Mouse (Mus musculus): ENCODE results near the gene Slamf9. TPM values are rescaled to one million over a fixed set of nuclear protein-coding genes. Genes with fewer than 3 reads are reported as not detected.

Gene Slamf9
- polyA plus RNA-seq, 1 experiment = 4.5 TPM

GRCm38 (mm10) chr1:172525027-172525764 is 50.0 kb downstream of the Slamf9 start:
- peak overlapping the region; percentile 95 for H3K27ac ChIP-seq (replicated peaks; ENCODE audit: low read depth, low read length)
- peak overlapping the region; percentile 6; the same call in 1 of the 2 replicates for H3K4me3 ChIP-seq (ENCODE audit: insufficient read depth, low read depth, low read length)
- peaks cover 21% of the 10 kb centered on the region for H3K4me1 ChIP-seq (ENCODE audit: control insufficient read depth, insufficient read depth, insufficient read length, low read length)

GRCm38 (mm10) chr1:172525971-172526370 is 50.8 kb downstream of the Slamf9 start:
- Histone ChIP-seq H3K4me3 (ENCODE audit: insufficient read depth, low read depth, low read length) (peak overlapping the region; percentile 59), H3K4me1 (ENCODE audit: control insufficient read depth, insufficient read depth, insufficient read length, low read length) (peaks cover 21% of the 10 kb centered on the region), H3K27ac (replicated peaks; ENCODE audit: low read depth, low read length) (peak overlapping the region; percentile 95)

- Histone ChIP-seq H3K4me3 (ENCODE audit: insufficient read depth, low read depth, low read length) (peak overlapping the region; percentile 59), H3K4me1 (ENCODE audit: control insufficient read depth, insufficient read depth, insufficient read length, low read length) (peaks cover 21% of the 10 kb centered on the region), H3K27ac (replicated peaks; ENCODE audit: low read depth, low read length) (peak overlapping the region; percentile 95)
These were observed 51.4 kb downstream of the Slamf9 start for GRCm38 (mm10) chr1:172526380-172527081.

- peak overlapping the region; percentile 95; the same call in 1 of the 2 replicates for H3K27ac ChIP-seq (replicated peaks; ENCODE audit: low read depth, low read length)
These were observed 52.3 kb downstream of the Slamf9 start for GRCm38 (mm10) chr1:172527431-172527830.

More at GRCm38 (mm10) chr1:172527431-172527830, 52.3 kb downstream of the Slamf9 start:
- Histone ChIP-seq H3K4me1 (ENCODE audit: control insufficient read depth, insufficient read depth, insufficient read length, low read length) (peaks cover 17% of the 10 kb centered on the region), H3K4me3 (ENCODE audit: insufficient read depth, low read depth, low read length) (no peak overlapping the region)

Other genes with a start within 250 kb of the Slamf9 start
- gene Atp1a4, start 216.9 kb upstream of the Slamf9 start, polyA plus RNA-seq (2012; ENCODE audit: insufficient read depth, insufficient read length, missing spikeins) = not detected in 2 replicates
- 4.3 and 10.5 TPM in 2 replicates for gene Igsf8, start 213.7 kb upstream of the Slamf9 start, polyA plus RNA-seq (2012; ENCODE audit: insufficient read depth, insufficient read length, missing spikeins)
- 428 and 499 TPM in 2 replicates for gene Atp1a2, start 177.3 kb upstream of the Slamf9 start, polyA plus RNA-seq (2012; ENCODE audit: insufficient read depth, insufficient read length, missing spikeins)
- gene Kcnj9, start 146.0 kb upstream of the Slamf9 start, polyA plus RNA-seq (2012; ENCODE audit: insufficient read depth, insufficient read length, missing spikeins) = not detected in 2 replicates
- not detected in 2 replicates for gene Kcnj10, start 134.1 kb upstream of the Slamf9 start, polyA plus RNA-seq (2012; ENCODE audit: insufficient read depth, insufficient read length, missing spikeins)
- 3.9 and 5.0 TPM in 2 replicates for gene Pigm, start 98.8 kb upstream of the Slamf9 start, polyA plus RNA-seq (2012; ENCODE audit: insufficient read depth, insufficient read length, missing spikeins)
- 0.96 TPM in 1 of 2 replicates, not detected in the other for gene Igsf9, start 6.4 kb downstream of the Slamf9 start, polyA plus RNA-seq (2012; ENCODE audit: insufficient read depth, insufficient read length, missing spikeins)
- gene Tagln2, start 24.7 kb downstream of the Slamf9 start, polyA plus RNA-seq (2012; ENCODE audit: insufficient read depth, insufficient read length, missing spikeins) = 26.2 and 29.3 TPM in 2 replicates
- not detected in 2 replicates for gene Cfap45, start 45.4 kb downstream of the Slamf9 start, polyA plus RNA-seq (2012; ENCODE audit: insufficient read depth, insufficient read length, missing spikeins)
- gene Vsig8, start 80.6 kb downstream of the Slamf9 start, polyA plus RNA-seq (2012; ENCODE audit: insufficient read depth, insufficient read length, missing spikeins) = not detected in 2 replicates
- 1.4 TPM in 1 of 2 replicates, not detected in the other for gene Slamf8, start 115.2 kb downstream of the Slamf9 start, polyA plus RNA-seq (2012; ENCODE audit: insufficient read depth, insufficient read length, missing spikeins)
- gene Fcrl6, start 127.2 kb downstream of the Slamf9 start, polyA plus RNA-seq (2012; ENCODE audit: insufficient read depth, insufficient read length, missing spikeins) = not detected in 2 replicates
- gene Dusp23, start 157.6 kb downstream of the Slamf9 start, polyA plus RNA-seq (2012; ENCODE audit: insufficient read depth, insufficient read length, missing spikeins) = 18.5 and 21.5 TPM in 2 replicates
- not detected in 2 replicates for gene Crp, start 222.7 kb downstream of the Slamf9 start, polyA plus RNA-seq (2012; ENCODE audit: insufficient read depth, insufficient read length, missing spikeins)